Mouse (Mus musculus): ENCODE measurements around the gene Rnf167.

GRCm38 (mm10) chr11:70606717-70607116 lies 40.3 kb upstream of the Rnf167 start:
- TF ChIP-seq CTCF (IDR thresholded peaks at IDR 0.05; ENCODE audit: borderline replicate concordance, extremely low read depth, insufficient read depth, insufficient read length) (no peak), POLR2A (IDR thresholded peaks at IDR 0.05; ENCODE audit: borderline replicate concordance, extremely low read depth, insufficient read depth, insufficient read length, poor library complexity, severe bottlenecking) (no peak)

Measured in brain, embryonic 14.5 days (tissue).